Mouse (Mus musculus) midbrain, embryonic 13.5 days (tissue): ENCODE results near the gene Olfr1199. TPM values are rescaled to one million over a fixed set of nuclear protein-coding genes. Genes with fewer than 3 reads are reported as not detected.

Experiments
- ATAC-seq: fragments of 200-750 bp; cut with Nextera tagmentation; 2 replicates; pipeline ENCODE4 v1.8.0; 2017; ENCODE audit warnings: mild to moderate bottlenecking, moderate TSS enrichment, moderate library complexity
- H3K27ac ChIP-seq: fragments of 300-500 bp; sonication (generic); 2 replicates; pipeline ENCODE4 v1.5.1; 2015; ENCODE audit warnings: inconsistent platforms, mild to moderate bottlenecking, moderate library complexity
- H3K27me3 ChIP-seq: fragments of 300-500 bp; sonication (generic); 2 replicates; pipeline ENCODE4 v1.6.1; 2015; ENCODE audit warnings: mild to moderate bottlenecking, inconsistent platforms
- H3K36me3 ChIP-seq: fragments of 300-500 bp; sonication (generic); 2 replicates; pipeline ENCODE4 v1.6.1; 2015; ENCODE audit warnings: mild to moderate bottlenecking, inconsistent platforms
- H3K4me1 ChIP-seq: fragments of 300-500 bp; sonication (generic); replicated peaks from 2 replicates; pipeline ENCODE4 v1.6.1; 2015; ENCODE audit warnings: inconsistent platforms
- H3K4me2 ChIP-seq: fragments of 300-500 bp; sonication (generic); replicated peaks from 2 replicates; pipeline ENCODE4 v1.6.1; 2015; ENCODE audit warnings: moderate library complexity, mild to moderate bottlenecking, inconsistent platforms
- H3K4me3 ChIP-seq: fragments of 300-500 bp; sonication (generic); replicated peaks from 2 replicates; pipeline ENCODE4 v1.5.1; 2015; ENCODE audit warnings: mild to moderate bottlenecking, inconsistent platforms
- H3K9ac ChIP-seq: fragments of 300-500 bp; sonication (generic); replicated peaks from 2 replicates; pipeline ENCODE4 v1.6.1; 2015; ENCODE audit warnings: mild to moderate bottlenecking, inconsistent platforms
- H3K9me3 ChIP-seq: fragments of 300-500 bp; sonication (generic); 2 replicates; pipeline ENCODE4 v1.6.1; 2016; ENCODE audit warnings: mild to moderate bottlenecking, inconsistent platforms
- WGBS: fragments of 180-500 bp; shearing (Covaris S2); methylation state at CpG from one replicate; pipeline ENCODE4 v1.1.7; 2015; 5-methylcytosine and 5-hydroxymethylcytosine counted together
- polyA plus RNA-seq: library from polyadenylated mRNA; unstranded; fragments of >200 nt; fragmentation: Nextera tagmentation; extraction: Ambion mirVana; gene quantifications from 2 replicates; pipeline ENCODE4 v1.2.1, GENCODE M21; 2015

Olfr1199 gene
- polyA plus RNA-seq, result not detected in 2 replicates

- 93% methylated on average over 2 of the region's 2 CpGs for WGBS
- Histone ChIP-seq H3K27me3 (no peaks in the 10 kb centered on the region), H3K27ac (no peak within 1 kb of the TSS), H3K4me1 (no peaks in the 10 kb centered on the region), H3K4me3 (no peak within 1 kb of the TSS), H3K36me3 (no peaks in the 10 kb centered on the region), H3K4me2 (no peak within 1 kb of the TSS), H3K9me3 (no peaks in the 10 kb centered on the region), H3K9ac (no peak within 1 kb of the TSS)
- no peak for ATAC-seq
Observed at GRCm38 (mm10) chr2:88760369-88760768, at the start of gene Olfr1199. TSS of gene Olfr1199 (minus strand) at chr2:88760469.

GRCm38 (mm10) chr2:88792736-88793135 is 32.5 kb upstream of the Olfr1199 start, which contains the start of gene Olfr1201:
TSS of gene Olfr1201 (plus strand) at chr2:88793036.
- ATAC-seq, result no peak
- Histone ChIP-seq H3K27me3 (no peaks in the 10 kb centered on the region), H3K4me1 (no peaks in the 10 kb centered on the region), H3K9me3 (no peaks in the 10 kb centered on the region), H3K36me3 (no peaks in the 10 kb centered on the region), H3K27ac (no peak within 1 kb of the TSS), H3K4me3 (no peak within 1 kb of the TSS), H3K9ac (no peak within 1 kb of the TSS), H3K4me2 (no peak within 1 kb of the TSS)
- 83% methylated on average over 6 of the region's 6 CpGs for WGBS

GRCm38 (mm10) chr2:88770388-88770787 is 10.1 kb upstream of the Olfr1199 start, which contains the start of gene Olfr1200:
TSS of gene Olfr1200 (minus strand) at chr2:88770488.
- H3K27me3 ChIP-seq, result no peaks in the 10 kb centered on the region
- no peaks in the 10 kb centered on the region for H3K36me3 ChIP-seq
- H3K4me1 ChIP-seq, result no peaks in the 10 kb centered on the region
- H3K9ac ChIP-seq, result no peak within 1 kb of the TSS
- H3K4me3 ChIP-seq, result no peak within 1 kb of the TSS
- no peak within 1 kb of the TSS for H3K27ac ChIP-seq
- H3K9me3 ChIP-seq, result no peaks in the 10 kb centered on the region
- 87% methylated on average over 2 of the region's 2 CpGs for WGBS
- ATAC-seq, result no peak
- H3K4me2 ChIP-seq, result no peak within 1 kb of the TSS

- 90% methylated on average over 2 of the region's 2 CpGs for WGBS
- no peak for ATAC-seq
- Histone ChIP-seq H3K27me3 (no peaks in the 10 kb centered on the region), H3K4me1 (no peaks in the 10 kb centered on the region), H3K9ac (no peak within 1 kb of the TSS), H3K27ac (no peak within 1 kb of the TSS), H3K4me3 (no peak within 1 kb of the TSS), H3K4me2 (no peak within 1 kb of the TSS), H3K36me3 (no peaks in the 10 kb centered on the region), H3K9me3 (no peaks in the 10 kb centered on the region)
Observed at GRCm38 (mm10) chr2:88751270-88751669, 9.0 kb downstream of the Olfr1199 start, which contains the start of gene Olfr1198. TSS of gene Olfr1198 (minus strand) at chr2:88751370.

- ATAC-seq, result no peak
- Histone ChIP-seq H3K27ac (no peak overlapping the region), H3K4me3 (no peak overlapping the region), H3K4me2 (no peak overlapping the region), H3K36me3 (no peaks in the 10 kb centered on the region), H3K9ac (no peak overlapping the region), H3K27me3 (no peaks in the 10 kb centered on the region), H3K4me1 (no peaks in the 10 kb centered on the region), H3K9me3 (no peaks in the 10 kb centered on the region)
- 69% methylated on average over 3 of the region's 3 CpGs for WGBS
Observed at GRCm38 (mm10) chr2:88743379-88743778, 16.9 kb downstream of the Olfr1199 start.

GRCm38 (mm10) chr2:88732266-88732665 is 28.0 kb downstream of the Olfr1199 start, which contains the start of gene Olfr1197:
TSS of gene Olfr1197 (minus strand) at chr2:88732366.
- Histone ChIP-seq H3K4me3 (no peak within 1 kb of the TSS), H3K4me2 (no peak within 1 kb of the TSS), H3K4me1 (no peaks in the 10 kb centered on the region), H3K27ac (no peak within 1 kb of the TSS), H3K27me3 (no peaks in the 10 kb centered on the region), H3K9ac (no peak within 1 kb of the TSS), H3K9me3 (no peaks in the 10 kb centered on the region), H3K36me3 (no peaks in the 10 kb centered on the region)
- no peak for ATAC-seq
- WGBS, result 84% methylated on average over 1 of the region's 1 CpGs

- no peak within 1 kb of the TSS for H3K9ac ChIP-seq
- no peaks in the 10 kb centered on the region for H3K27me3 ChIP-seq
- no peaks in the 10 kb centered on the region for H3K4me1 ChIP-seq
- no peak within 1 kb of the TSS for H3K4me2 ChIP-seq
- H3K27ac ChIP-seq, result no peak within 1 kb of the TSS
- ATAC-seq, result no peak
- no peaks in the 10 kb centered on the region for H3K9me3 ChIP-seq
- WGBS, result 92% methylated on average over 2 of the region's 2 CpGs
- no peak within 1 kb of the TSS for H3K4me3 ChIP-seq
- H3K36me3 ChIP-seq, result no peaks in the 10 kb centered on the region
Observed at GRCm38 (mm10) chr2:88704497-88704896, 55.8 kb downstream of the Olfr1199 start, which contains the start of gene Olfr1196. TSS of gene Olfr1196 (minus strand) at chr2:88704597.

Other genes with a start within 250 kb of the Olfr1199 start
- gene Olfr1186, start 241.9 kb downstream of the Olfr1199 start, polyA plus RNA-seq, result not detected in 2 replicates
- not detected in 2 replicates for gene Olfr1188, start 203.5 kb downstream of the Olfr1199 start, polyA plus RNA-seq
- not detected in 2 replicates for gene Olfr1189, start 174.0 kb downstream of the Olfr1199 start, polyA plus RNA-seq
- gene Olfr1191-ps1, start 119.9 kb downstream of the Olfr1199 start, polyA plus RNA-seq, result not detected in 2 replicates
- gene Olfr1192-ps1, start 112.0 kb downstream of the Olfr1199 start, polyA plus RNA-seq, result not detected in 2 replicates
- not detected in 2 replicates for gene Olfr1193, start 84.8 kb downstream of the Olfr1199 start, polyA plus RNA-seq
- gene Olfr1195, start 71.3 kb downstream of the Olfr1199 start, polyA plus RNA-seq, result not detected in 2 replicates
- 0.11 TPM in 1 of 2 replicates, not detected in the other for gene Olfr1196, start 55.9 kb downstream of the Olfr1199 start, polyA plus RNA-seq
- not detected in 2 replicates for gene Olfr1197, start 28.1 kb downstream of the Olfr1199 start, polyA plus RNA-seq
- not detected in 2 replicates for gene Olfr1198, start 9.1 kb downstream of the Olfr1199 start, polyA plus RNA-seq
- not detected in 2 replicates for gene Olfr1200, start 10.0 kb upstream of the Olfr1199 start, polyA plus RNA-seq
- not detected in 2 replicates for gene Olfr1201, start 32.6 kb upstream of the Olfr1199 start, polyA plus RNA-seq
- not detected in 2 replicates for gene Olfr1202, start 54.0 kb upstream of the Olfr1199 start, polyA plus RNA-seq
- gene Olfr1205, start 69.3 kb upstream of the Olfr1199 start, polyA plus RNA-seq, result not detected in 2 replicates
- gene Olfr1204, start 88.8 kb upstream of the Olfr1199 start, polyA plus RNA-seq, result not detected in 2 replicates
- not detected in 2 replicates for gene Olfr1206, start 102.8 kb upstream of the Olfr1199 start, polyA plus RNA-seq
- not detected in 2 replicates for gene Olfr1208, start 141.8 kb upstream of the Olfr1199 start, polyA plus RNA-seq
- gene Olfr1209, start 154.7 kb upstream of the Olfr1199 start, polyA plus RNA-seq, result not detected in 2 replicates
- gene Olfr1211, start 177.6 kb upstream of the Olfr1199 start, polyA plus RNA-seq, result not detected in 2 replicates
- gene Olfr1212, start 193.5 kb upstream of the Olfr1199 start, polyA plus RNA-seq, result not detected in 2 replicates
- gene Gm13762, start 219.8 kb upstream of the Olfr1199 start, polyA plus RNA-seq, result not detected in 2 replicates
- gene Olfr1214, start 232.2 kb upstream of the Olfr1199 start, polyA plus RNA-seq, result not detected in 2 replicates
- not detected in 2 replicates for gene Olfr1215, start 246.5 kb upstream of the Olfr1199 start, polyA plus RNA-seq